Mouse (Mus musculus): ENCODE measurements at regions not wholly inside any gene's neighbourhood (a gene's known extent, or its start where the extent isn't known, plus 50 kb on each side); places are given as distances from the start of the nearest gene placed in this dataset.

DNA sequence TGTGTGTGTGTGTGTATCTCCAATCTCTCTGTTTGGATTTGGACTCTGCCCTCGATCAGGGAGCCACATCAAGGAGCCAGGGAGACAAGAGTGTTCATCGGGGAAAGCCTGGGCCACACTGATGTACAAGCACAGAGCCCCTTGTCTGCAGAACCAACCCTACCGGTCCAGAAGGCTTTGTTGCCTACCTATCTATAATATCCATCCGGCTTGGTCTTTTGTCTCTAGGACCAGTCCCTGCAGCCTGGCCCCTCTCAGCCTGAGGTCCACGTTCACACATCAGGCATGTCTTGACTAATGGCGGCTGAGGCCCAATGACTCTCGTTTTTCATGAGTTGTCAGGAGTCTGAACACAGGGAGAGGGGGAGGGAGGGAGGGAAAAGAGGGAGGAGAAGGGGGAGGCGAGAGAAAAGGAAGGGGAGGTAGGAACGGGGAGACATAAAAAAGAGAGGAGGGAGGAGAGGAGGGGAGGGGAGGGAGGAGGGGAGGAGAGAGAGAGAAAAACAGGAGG lies 64.7 kb downstream of the Cmpk2 start:
- TF ChIP-seq POLR2A (IDR thresholded peaks at IDR 0.05; ENCODE audit: low read depth, low read length) (no peak), CTCF (IDR thresholded peaks at IDR 0.05; ENCODE audit: extremely low read depth, insufficient read depth, insufficient read length, insufficient replicate concordance) (no peak)
